Mouse (Mus musculus) left cerebral cortex, postnatal 14 days (tissue): ENCODE data around the gene Olfr1134. TPM values are rescaled to one million over a fixed set of nuclear protein-coding genes. Genes with fewer than 3 reads are reported as not detected.
"Not testable (repeated sequence)": the region's sequence is repeated elsewhere in the genome, so short reads cannot be mapped to it uniquely, and the experiment has no call there.

Source experiments
- DNase-seq, 2 experiments: peaks; one replicate each; pipeline ENCODE4 v3.0.0; 2021 to 2022; ENCODE audit warnings: low spot score in 2 of 2, mixed read lengths in 1 of 2
- intact Hi-C: fragments of 180-260 bp; cut with DNase I; formaldehyde crosslinking; loops from one replicate; pipeline ENCODE4 v1.15.1; 2025
- long read RNA-seq, 2 experiments: library from polyadenylated mRNA; stranded (forward); transcript quantifications; one replicate each; pipeline ENCODE4 v2.0.0; 2021
- total RNA-seq, 2 experiments: library from RNA; stranded (reverse); gene quantifications; 2 replicates each; pipeline ENCODE4 v1.2.3; 2021

Gene Olfr1134
- total RNA-seq: not detected
- long read RNA-seq, experiment 1: 0 reads
- long read RNA-seq, experiment 2: 0 reads

DNA sequence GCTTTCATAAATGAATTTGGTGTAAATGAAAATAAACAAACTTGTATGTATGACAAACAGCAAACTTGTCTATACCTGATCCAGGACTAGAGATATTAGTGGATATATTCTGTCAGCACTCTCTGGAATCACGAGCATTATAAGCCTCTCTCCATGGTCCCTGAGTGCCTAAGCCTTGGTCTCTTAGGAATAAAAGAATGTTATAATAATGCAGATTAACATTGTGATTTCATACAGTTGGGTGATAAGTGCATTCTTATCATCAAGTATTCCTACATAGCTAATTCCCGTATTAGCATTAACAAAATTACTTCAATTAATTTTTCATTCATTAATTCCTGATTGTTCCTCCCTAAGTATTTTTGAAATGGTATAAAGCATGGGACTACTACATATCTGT is at the start of gene Olfr1134:
Gene Olfr1134 (minus strand): TSS at position 101 of the 400 bp plus-strand sequence.
- no peak for DNase-seq
- intact Hi-C loops: no loop called here

DNA sequence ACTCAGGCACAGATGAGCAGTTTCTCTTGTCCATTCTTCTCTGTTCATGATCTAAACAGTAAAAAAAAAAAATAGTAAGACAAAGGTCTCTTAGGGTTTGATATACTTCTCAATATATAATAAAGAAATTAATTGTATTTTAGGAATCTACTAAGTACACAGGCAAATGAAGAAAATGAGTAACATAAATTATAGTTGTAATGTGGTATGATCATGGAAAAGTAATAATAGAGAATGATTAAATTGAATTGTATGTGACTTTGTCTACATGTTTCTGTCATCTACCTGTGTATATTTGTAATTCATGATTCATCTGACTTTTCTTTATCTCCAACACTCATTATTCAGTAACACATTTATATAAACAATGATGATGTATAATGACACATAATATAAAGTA is 35.6 kb upstream of the Olfr1134 start, which contains the start of gene Olfr1136:
Gene Olfr1136 (minus strand): TSS at position 101 of the 400 bp plus-strand sequence.
- intact Hi-C loops: no loop called here

DNA sequence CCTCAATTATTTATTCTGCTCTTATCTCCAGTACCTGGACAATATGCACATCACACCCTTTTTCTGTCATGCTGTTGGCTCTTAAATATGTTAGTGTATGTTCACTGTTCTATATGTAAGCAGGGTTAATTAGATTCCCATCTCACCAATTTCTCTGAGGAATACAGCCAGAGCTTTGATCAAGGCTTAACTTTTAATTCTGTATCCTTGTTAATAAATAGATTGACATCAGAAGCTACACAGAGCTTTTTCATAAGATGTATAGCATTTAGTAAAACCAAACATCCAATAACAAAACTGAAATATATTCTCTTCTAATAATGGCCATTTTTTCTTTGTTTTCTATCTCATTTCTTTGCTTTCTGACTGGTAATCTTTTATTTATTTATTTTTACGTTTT is 15.3 kb upstream of the Olfr1134 start, which contains the start of gene Olfr1135:
Gene Olfr1135 (minus strand): TSS at position 101 of the 400 bp plus-strand sequence.
- intact Hi-C loops: no loop called here
- DNase-seq: no peak

More for the DNA sequence above, 35.6 kb upstream of the Olfr1134 start, which contains the start of gene Olfr1136:
- no peak for DNase-seq

DNA sequence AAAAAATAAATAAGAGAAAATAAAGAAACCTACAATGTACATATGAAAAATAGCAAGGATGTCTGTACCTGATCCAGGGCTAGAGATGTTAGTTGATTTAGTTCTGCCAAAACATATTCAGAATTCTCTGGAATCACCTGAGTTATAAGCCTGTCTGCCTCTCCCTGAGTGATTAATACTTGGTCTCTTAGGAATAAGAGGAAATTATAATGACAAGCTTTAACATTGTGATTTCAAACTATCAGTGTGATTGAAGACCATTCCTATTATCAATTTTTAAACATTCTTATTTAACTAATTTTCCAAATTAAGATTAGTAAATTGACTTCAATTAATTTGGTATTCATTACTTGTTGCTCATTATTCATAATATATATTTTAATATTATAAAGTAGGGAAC is 11.0 kb downstream of the Olfr1134 start, which contains the start of gene Olfr1133:
Gene Olfr1133 (minus strand): TSS at position 101 of the 400 bp plus-strand sequence.
- intact Hi-C loops: no loop called here
- DNase-seq: no peak

DNA sequence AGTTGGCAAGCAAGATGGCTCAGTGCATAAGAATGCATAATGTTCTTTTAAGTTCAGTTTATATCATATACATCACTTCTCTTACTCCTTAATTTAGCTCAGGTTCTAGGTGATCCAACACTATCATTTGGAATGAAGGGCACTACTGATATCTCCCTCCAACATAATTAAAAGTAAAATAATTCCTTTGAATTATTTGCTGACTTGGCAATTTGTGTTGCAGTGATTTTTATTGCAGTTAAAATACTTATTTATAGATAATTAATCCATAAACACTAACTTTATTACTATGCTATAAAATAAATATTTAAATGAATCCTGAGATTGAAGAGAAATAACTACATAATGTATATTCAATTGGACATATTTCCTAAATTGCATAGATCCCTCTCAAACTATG is 15.8 kb downstream of the Olfr1134 start:
- no peak for DNase-seq
- intact Hi-C loops: no loop called here

DNA sequence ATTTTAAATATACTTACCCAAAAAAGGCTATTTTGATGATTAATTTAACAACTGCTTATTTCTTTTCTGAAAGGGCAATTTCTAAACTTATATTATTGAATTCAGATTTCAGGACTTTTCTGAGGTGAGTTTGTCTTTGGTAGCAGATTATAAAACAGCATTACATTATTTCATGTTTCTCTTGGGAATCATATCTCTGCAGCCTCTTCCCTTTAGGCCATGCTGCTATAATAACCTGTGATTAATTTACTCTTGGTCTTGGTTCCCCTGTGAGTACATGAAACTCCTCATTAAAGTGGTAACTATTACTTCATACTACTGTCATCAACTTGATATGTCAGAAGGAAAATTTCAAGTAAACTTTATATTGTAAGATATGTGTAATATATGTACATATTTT is 20.8 kb downstream of the Olfr1134 start, which contains the start of gene Olfr1132:
Gene Olfr1132 (minus strand): TSS at position 101 of the 400 bp plus-strand sequence.
- intact Hi-C loops: no loop called here
- DNase-seq: no peak

DNA sequence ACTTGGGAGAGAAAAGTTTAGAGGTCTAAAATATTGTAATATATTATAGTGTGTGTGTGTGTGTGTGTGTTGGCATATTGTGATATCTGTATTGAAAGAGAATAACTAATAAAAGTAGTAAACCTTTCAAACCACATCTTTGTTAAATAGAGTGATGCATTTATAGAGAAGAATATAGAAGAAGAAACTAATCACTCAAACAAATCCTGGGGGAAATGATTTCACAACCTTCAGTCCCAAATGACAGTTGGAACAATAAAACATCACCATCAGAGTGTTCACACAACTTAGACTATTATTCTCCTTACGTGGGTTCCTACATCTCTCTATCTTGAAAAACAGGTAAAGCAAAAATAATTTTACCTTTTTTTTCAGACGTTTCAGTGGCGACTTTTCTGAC is 31.5 kb downstream of the Olfr1134 start, which contains the start of gene Olfr1131:
Gene Olfr1131 (plus strand): TSS at position 301 of the 400 bp plus-strand sequence.
- DNase-seq: no peak
- intact Hi-C loops: no loop called here

- intact Hi-C loops, DNase-seq: not testable (repeated sequence)
Observed at GRCm38 (mm10) chr2:87605912-87606311, 52.3 kb downstream of the Olfr1134 start, which contains the start of gene Olfr1130. Gene Olfr1130 (plus strand): TSS chr2:87606212.

Other genes starting within 250 kb of the Olfr1134 start
- gene Olfr1123, start 241.8 kb downstream of the Olfr1134 start, total RNA-seq: not detected
- not detected for gene Olfr1124, start 228.2 kb downstream of the Olfr1134 start, total RNA-seq
- not detected for gene Olfr1126, start 204.5 kb downstream of the Olfr1134 start, total RNA-seq
- not detected for gene Pramel7, start 161.4 kb downstream of the Olfr1134 start, total RNA-seq
- not detected for gene Pramel6, start 151.9 kb downstream of the Olfr1134 start, total RNA-seq
- not detected for gene Olfr153, start 126.7 kb downstream of the Olfr1134 start, total RNA-seq
- gene Olfr1128, start 112.9 kb downstream of the Olfr1134 start, total RNA-seq: not detected
- gene Olfr1129, start 84.6 kb downstream of the Olfr1134 start, total RNA-seq: not detected
- not detected for gene Olfr1130, start 52.2 kb downstream of the Olfr1134 start, total RNA-seq
- gene Olfr1131, start 31.4 kb downstream of the Olfr1134 start, total RNA-seq: not detected
- not detected for gene Olfr1132, start 20.9 kb downstream of the Olfr1134 start, total RNA-seq
- not detected for gene Olfr1133, start 11.1 kb downstream of the Olfr1134 start, total RNA-seq
- not detected for gene Olfr1135, start 15.2 kb upstream of the Olfr1134 start, total RNA-seq
- gene Olfr1136, start 35.5 kb upstream of the Olfr1134 start, total RNA-seq: not detected
- gene Olfr1137, start 54.7 kb upstream of the Olfr1134 start, total RNA-seq: not detected
- gene Olfr1138, start 81.5 kb upstream of the Olfr1134 start, total RNA-seq: not detected
- gene Olfr1140, start 85.3 kb upstream of the Olfr1134 start, total RNA-seq: not detected
- not detected for gene Olfr1141, start 95.5 kb upstream of the Olfr1134 start, total RNA-seq
- gene Olfr152, start 121.0 kb upstream of the Olfr1134 start, total RNA-seq: not detected
- gene Olfr1143, start 142.1 kb upstream of the Olfr1134 start, total RNA-seq: not detected
- gene Olfr1145, start 151.4 kb upstream of the Olfr1134 start, total RNA-seq: not detected
- not detected for gene Olfr1148, start 172.1 kb upstream of the Olfr1134 start, total RNA-seq
- not detected for gene Olfr1150-ps1, start 185.5 kb upstream of the Olfr1134 start, total RNA-seq
- gene Olfr1151, start 197.4 kb upstream of the Olfr1134 start, total RNA-seq: not detected
- gene Olfr1152, start 208.0 kb upstream of the Olfr1134 start, total RNA-seq: not detected
- not detected for gene Olfr1153, start 236.5 kb upstream of the Olfr1134 start, total RNA-seq
- gene Olfr1154, start 246.7 kb upstream of the Olfr1134 start, total RNA-seq: not detected